Mouse (Mus musculus) thymus, adult 2 months (tissue): ENCODE measurements around the gene Cep350. TPM values are rescaled to one million over a fixed set of nuclear protein-coding genes. Genes with fewer than 3 reads are reported as not detected.

Source experiments
- DNase-seq: peaks from one replicate; pipeline ENCODE4 v3.0.0; 2021
- H3K27ac ChIP-seq: fragments of 200-500 bp; 2 replicates; pipeline ENCODE4 v1.5.1; 2012; ENCODE audit warnings: low read length, control low read depth; ENCODE audit not compliant: control insufficient read depth, insufficient read depth
- H3K27me3 ChIP-seq: fragments of 200-500 bp; 2 replicates; pipeline ENCODE4 v1.6.1; 2012; ENCODE audit warnings: mild to moderate bottlenecking, low read length, moderate library complexity, mixed read lengths; ENCODE audit not compliant: control insufficient read depth, insufficient read depth
- H3K36me3 ChIP-seq: fragments of 200-500 bp; 2 replicates; pipeline ENCODE4 v1.6.1; 2012; ENCODE audit warnings: mild to moderate bottlenecking, low read length, moderate library complexity; ENCODE audit not compliant: control insufficient read depth, insufficient read depth
- H3K4me1 ChIP-seq: fragments of 200-500 bp; replicated peaks from 2 replicates; pipeline ENCODE4 v1.6.1; 2012; ENCODE audit warnings: low read length; ENCODE audit not compliant: control insufficient read depth, insufficient read depth
- H3K4me3 ChIP-seq: fragments of 200-500 bp; 2 replicates; pipeline ENCODE4 v1.5.1; 2012; ENCODE audit warnings: mild to moderate bottlenecking, low read length, control low read depth, moderate library complexity; ENCODE audit not compliant: control insufficient read depth, insufficient read depth
- CTCF ChIP-seq: fragments of 200-500 bp; IDR thresholded peaks from 2 replicates; pipeline ENCODE4 v1.5.1; 2012; ENCODE audit warnings: mild to moderate bottlenecking, control low read depth, low read length, moderate library complexity, borderline replicate concordance; ENCODE audit not compliant: control insufficient read depth, poor library complexity, insufficient read depth; ENCODE audit errors: extremely low read depth
- POLR2A ChIP-seq: fragments of 200-500 bp; IDR thresholded peaks from 2 replicates; pipeline ENCODE4 v1.6.1; 2012; ENCODE audit warnings: mild to moderate bottlenecking, low read length, control low read depth, moderate library complexity; ENCODE audit not compliant: control insufficient read depth, poor library complexity, insufficient read depth; ENCODE audit errors: extremely low read depth
- WGBS: fragments of 180-500 bp; shearing (Covaris S2); methylation state at CpG from one replicate; pipeline ENCODE4 v1.1.7; 2018; 5-methylcytosine and 5-hydroxymethylcytosine counted together
- polyA plus RNA-seq: library from polyadenylated mRNA; depleted of rRNA; stranded (reverse); fragments of >200 nt; gene quantifications from 2 replicates; pipeline ENCODE4 v1.2.3, GENCODE M21; 2012

The Cep350 gene
- polyA plus RNA-seq, 1 experiment, result 12.7 TPM

DNA sequence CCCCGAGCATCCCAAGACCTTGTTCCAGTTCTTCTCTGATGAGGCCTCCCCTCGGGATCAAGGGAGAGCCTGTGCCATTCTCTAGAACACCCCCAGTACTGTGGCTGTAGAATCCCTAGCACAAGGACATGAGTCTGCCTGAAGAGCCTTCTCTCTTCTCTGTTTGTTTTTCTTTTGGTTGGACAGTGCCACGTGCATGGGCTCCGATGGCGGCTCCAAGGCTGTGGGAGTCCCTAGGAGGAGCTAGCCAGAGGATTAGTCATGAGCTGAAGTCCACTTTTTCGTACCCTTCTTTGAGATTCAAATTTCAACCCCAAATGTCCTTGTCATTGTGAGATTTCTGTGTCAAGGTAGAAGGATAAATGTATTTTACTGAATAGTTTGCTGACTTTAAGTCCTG lies 142.2 kb downstream of the Cep350 start:
- TF ChIP-seq CTCF (no peak), POLR2A (no peak)
- no peaks in the 10 kb centered on the region for H3K36me3 ChIP-seq
- no peak for DNase-seq
- no peaks in the 10 kb centered on the region for H3K4me1 ChIP-seq
- 86% methylated on average over 6 of the region's 6 CpGs for WGBS
- H3K4me3 ChIP-seq, result no peak overlapping the region
- H3K27ac ChIP-seq, result no peak overlapping the region
- no peaks in the 10 kb centered on the region for H3K27me3 ChIP-seq

DNA sequence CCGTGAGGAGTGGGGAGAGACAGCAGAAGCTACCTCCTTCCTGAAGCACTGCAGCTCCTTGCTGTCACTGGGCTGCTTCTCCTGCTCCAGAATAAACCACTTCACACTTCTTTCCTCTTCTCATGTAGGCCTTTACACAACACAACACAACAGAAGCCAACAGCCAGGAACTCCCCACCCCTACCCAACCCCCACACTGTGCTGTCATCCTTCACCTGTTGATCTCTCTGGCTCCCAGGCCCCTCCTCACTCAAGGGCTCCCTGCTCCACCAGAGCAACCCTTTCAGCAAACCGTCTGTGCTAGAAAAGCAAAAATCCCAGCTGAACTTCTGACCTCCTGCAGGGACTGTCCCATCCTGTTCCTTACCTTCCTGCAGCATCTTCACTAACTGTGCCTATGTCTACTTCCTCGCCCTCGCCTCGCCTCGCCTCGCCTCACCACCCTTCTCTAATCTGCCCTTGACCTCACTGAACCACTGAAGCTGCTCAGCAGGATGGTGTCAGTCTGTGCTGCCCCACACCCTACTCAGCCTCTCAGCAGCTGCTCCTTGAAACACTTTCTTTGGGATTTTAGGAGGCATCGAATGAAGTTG lies 145.3 kb downstream of the Cep350 start:
- 81% methylated on average over 8 of the region's 8 CpGs for WGBS
- H3K27ac ChIP-seq, result no peak overlapping the region
- no peak for TF ChIP-seq POLR2A
- no peak for TF ChIP-seq CTCF
- no peaks in the 10 kb centered on the region for H3K4me1 ChIP-seq
- no peak overlapping the region for H3K4me3 ChIP-seq
- H3K36me3 ChIP-seq, result no peaks in the 10 kb centered on the region
- no peak for DNase-seq
- no peaks in the 10 kb centered on the region for H3K27me3 ChIP-seq

DNA sequence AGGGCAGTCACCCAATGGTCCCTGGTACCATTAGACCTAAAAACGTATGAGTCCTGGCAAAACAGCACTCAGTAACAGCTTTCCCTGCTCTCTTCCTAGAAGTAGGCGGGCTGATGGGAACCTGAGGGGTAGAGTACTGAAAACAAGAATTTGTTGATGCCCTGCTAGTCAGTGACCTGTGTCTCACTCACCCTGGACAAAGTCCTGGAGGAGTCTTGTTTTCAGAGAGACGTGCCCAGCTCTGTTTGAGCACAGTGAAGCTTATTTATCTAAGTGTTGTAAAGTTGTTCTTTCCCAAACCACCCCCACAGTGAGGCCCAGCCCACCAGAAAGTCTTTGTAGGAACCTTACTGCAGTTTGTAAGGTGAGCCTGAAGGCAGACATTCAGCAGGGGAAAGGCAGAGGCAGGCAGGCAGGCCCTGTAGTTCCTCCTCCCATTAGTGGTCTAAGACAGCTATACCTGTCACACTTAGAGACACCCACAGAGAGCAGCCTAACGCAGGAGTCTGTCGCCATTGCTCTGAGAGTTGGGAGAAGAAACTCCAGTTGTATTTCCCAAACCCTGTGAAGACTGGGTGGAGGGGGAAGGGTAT lies 146.2 kb downstream of the Cep350 start:
- H3K4me1 ChIP-seq, result no peaks in the 10 kb centered on the region
- H3K4me3 ChIP-seq, result no peak overlapping the region
- no peak overlapping the region for H3K27ac ChIP-seq
- TF ChIP-seq CTCF, result no peak
- 93% methylated on average over 5 of the region's 5 CpGs for WGBS
- no peaks in the 10 kb centered on the region for H3K27me3 ChIP-seq
- DNase-seq, result no peak
- H3K36me3 ChIP-seq, result no peaks in the 10 kb centered on the region

DNA sequence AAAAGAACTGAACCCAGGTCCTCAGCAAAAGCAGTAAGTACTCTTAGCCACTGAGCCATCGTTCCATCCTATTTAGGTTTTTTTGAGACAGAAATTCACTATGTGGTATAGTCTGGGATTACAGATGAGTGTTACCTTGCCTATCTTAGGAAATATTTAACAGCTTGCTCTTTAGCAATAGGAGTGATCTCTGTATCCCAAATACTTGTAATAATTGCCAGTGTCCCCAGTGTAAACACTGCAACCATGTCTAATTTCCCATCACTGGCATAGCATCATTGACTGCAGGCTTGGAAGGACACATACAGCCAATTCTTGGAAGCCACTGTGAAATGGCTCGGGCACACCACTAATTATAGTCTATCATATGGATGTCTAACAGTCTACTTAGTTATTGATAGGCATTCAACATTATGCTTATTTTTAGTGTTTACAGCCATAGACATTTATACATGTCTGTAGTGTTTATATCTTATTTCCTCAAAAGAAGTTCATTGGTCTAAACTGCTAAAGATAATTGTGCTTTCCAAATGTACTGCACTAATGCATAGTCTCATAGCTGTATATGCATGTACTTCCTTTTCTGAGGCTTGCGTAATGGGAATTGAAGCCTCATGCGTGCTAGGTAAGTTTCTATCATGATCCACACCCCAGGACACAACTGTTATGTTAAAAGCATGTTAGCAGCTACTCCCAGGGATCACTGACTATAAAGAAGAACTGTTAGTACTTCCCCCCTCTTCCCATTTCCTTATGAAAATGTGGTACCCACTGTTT lies 146.9 kb downstream of the Cep350 start:
- no peak for DNase-seq
- Histone ChIP-seq H3K36me3 (no peaks in the 10 kb centered on the region), H3K4me1 (no peaks in the 10 kb centered on the region), H3K27ac (no peak overlapping the region), H3K27me3 (no peaks in the 10 kb centered on the region), H3K4me3 (no peak overlapping the region)
- 90% methylated on average over 4 of the region's 4 CpGs for WGBS
- no peak for TF ChIP-seq CTCF
- no peak for TF ChIP-seq POLR2A

DNA sequence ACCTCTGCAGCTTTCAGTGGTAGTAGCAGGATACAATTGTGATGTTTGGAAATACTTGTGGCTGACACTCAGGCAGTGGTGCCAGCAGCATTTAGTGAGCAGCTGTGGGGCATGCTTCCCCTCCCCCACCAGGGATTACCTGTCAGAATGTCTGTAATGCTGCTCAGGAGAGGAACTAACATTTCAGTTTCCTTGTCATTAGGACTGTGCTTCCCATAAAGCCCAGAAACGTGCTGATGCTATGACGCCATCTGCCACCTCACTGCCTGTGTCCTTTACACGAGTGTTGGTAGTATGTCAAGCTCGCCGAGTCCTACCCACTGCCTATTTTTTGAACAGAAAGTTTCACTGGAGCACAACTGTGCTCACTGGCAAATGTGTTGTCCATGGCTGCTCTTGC lies 152.4 kb downstream of the Cep350 start:
- DNase-seq, result no peak
- no peaks in the 10 kb centered on the region for H3K36me3 ChIP-seq
- 90% methylated on average over 5 of the region's 5 CpGs for WGBS
- no peak overlapping the region for H3K27ac ChIP-seq
- H3K4me1 ChIP-seq, result no peaks in the 10 kb centered on the region
- no peak overlapping the region for H3K4me3 ChIP-seq
- H3K27me3 ChIP-seq, result no peaks in the 10 kb centered on the region
- TF ChIP-seq CTCF (no peak), POLR2A (no peak)

GRCm38 (mm10) chr1:155816167-155816566 lies 156.9 kb downstream of the Cep350 start:
- TF ChIP-seq POLR2A, result no peak
- TF ChIP-seq CTCF, result no peak
- 82% methylated on average over 2 of the region's 2 CpGs for WGBS
- H3K4me3 ChIP-seq, result no peak overlapping the region
- H3K36me3 ChIP-seq, result no peaks in the 10 kb centered on the region
- no peak overlapping the region for H3K27ac ChIP-seq
- H3K27me3 ChIP-seq, result no peaks in the 10 kb centered on the region
- no peak for DNase-seq
- peaks cover 9% of the 10 kb centered on the region for H3K4me1 ChIP-seq
